Mouse (Mus musculus): Measurements from ENCODE around the gene 4930404H24Rik. TPM values are rescaled to one million over a fixed set of nuclear protein-coding genes. Genes with fewer than 3 reads are reported as not detected.

Gene 4930404H24Rik
- polyA plus RNA-seq (2015; fragmentation: Nextera tagmentation; extraction: Ambion mirVana) = not detected in 2 replicates

DNA sequence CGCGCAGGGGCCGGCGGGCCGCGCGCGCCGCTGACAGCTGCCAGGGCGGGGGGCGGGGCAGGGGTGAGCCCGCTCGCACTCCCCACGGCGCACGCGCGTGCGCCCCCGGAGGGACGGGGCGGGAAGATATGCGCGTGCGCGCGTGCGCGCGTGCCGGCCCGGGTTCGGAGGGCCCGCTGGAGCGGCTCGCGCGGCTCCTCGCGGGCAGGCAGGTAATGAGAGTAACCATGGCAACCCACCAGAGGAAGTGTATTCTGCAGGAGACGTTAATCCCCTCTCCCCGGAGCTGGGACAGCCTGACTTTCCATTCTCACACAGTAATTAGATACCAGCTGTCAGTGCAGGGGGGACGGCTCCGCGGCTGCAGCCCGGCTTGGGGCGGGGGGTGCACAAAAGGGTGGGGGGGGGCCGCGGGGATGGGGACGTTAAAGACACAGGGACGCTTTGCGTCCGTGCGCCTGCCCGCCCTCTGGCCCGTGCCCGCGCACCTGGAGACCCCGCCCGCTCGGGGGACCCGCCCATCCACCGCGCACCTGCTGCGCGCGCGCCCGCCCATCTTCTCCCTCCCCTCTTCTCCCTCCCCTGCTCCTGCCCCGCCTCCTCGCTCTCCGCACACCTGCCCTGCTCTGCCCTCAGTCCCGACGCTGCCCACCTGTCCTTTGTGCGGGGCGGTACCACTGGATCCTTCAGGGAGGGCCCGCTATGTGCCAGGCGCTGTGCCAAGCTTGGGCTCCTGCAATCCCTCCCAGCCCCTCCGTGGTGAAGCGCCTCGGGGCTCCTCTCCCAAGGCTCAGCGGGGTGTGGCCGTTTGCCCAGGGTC lies at the start of gene 4930404H24Rik:
Gene 4930404H24Rik, plus strand, starts transcription at position 218 of the 820 bp plus-strand sequence.
- Histone ChIP-seq H3K9me3 (ENCODE audit: control insufficient read depth, low read length) (no peaks in the 10 kb centered on the region), H3K4me1 (replicated peaks; ENCODE audit: control insufficient read depth, insufficient read depth, low read length) (peaks cover 24% of the 10 kb centered on the region), H3K36me3 (ENCODE audit: control insufficient read depth, insufficient read depth, low read length) (no peaks in the 10 kb centered on the region), H3K27ac (ENCODE audit: low read length) (peak within 1 kb of the TSS; percentile 24; the same call in 1 of the 2 replicates), H3K9ac (ENCODE audit: low read length) (peak within 1 kb of the TSS; percentile 79), H3K27me3 (ENCODE audit: control insufficient read depth, insufficient read depth, low read depth, low read length) (peaks cover 5% of the 10 kb centered on the region; the same call in 1 of the 2 replicates), H3K4me2 (ENCODE audit: low read depth, low read length) (peak within 1 kb of the TSS; percentile 99), H3K4me3 (ENCODE audit: low read length) (peak within 1 kb of the TSS; percentile 68)
- ATAC-seq (ENCODE audit: low read depth) = peak; percentile 73
- WGBS = 1% methylated on average over 61 of the region's 83 CpGs

DNA sequence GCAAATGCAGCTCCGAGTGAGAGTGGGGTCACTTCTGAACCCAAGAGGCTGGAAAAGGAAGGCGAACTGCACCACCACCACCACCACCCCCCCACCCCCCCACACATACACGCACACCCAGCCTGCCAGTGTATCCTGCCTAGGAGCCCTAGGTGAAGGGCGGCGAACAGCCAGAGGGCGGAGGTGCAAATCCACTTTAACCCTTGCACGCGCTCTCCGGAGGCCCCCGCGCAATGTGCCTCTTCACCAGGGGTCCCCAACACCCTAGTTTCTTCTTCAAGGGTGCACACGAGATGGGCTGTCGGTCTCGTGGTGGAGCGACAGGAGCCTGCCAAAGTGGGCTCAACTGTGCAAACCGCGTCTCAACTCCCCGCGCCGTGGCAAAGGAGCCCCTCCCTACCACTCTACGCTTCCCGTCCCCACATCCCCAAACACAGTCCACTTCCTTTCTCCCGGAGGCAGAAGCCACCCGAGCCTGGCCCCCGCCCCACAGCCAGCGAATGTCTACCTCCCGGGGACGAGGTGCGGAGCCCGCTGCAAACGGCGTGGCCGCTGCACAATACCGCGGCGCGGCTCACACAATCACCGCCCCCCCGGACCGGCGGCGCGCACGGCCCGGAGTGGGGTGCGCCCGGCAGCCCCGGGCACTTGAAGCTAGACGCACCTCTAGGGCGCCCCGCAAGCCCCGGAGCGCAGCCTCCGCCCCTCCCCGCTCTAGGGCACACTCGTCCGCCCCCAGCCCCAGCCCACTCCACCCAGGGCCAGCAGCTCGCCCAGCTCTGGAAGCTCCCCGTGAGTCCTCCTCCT lies 49.0 kb upstream of the 4930404H24Rik start:
- Histone ChIP-seq H3K27ac (ENCODE audit: low read length) (peak overlapping the region; percentile 97), H3K4me1 (replicated peaks; ENCODE audit: control insufficient read depth, insufficient read depth, low read length) (peaks cover 33% of the 10 kb centered on the region), H3K4me3 (ENCODE audit: low read length) (peak overlapping the region; percentile 95), H3K9me3 (ENCODE audit: control insufficient read depth, low read length) (no peaks in the 10 kb centered on the region), H3K4me2 (ENCODE audit: low read depth, low read length) (peak overlapping the region; percentile 82), H3K27me3 (ENCODE audit: control insufficient read depth, insufficient read depth, low read depth, low read length) (no peaks in the 10 kb centered on the region), H3K9ac (ENCODE audit: low read length) (peak overlapping the region; percentile 91), H3K36me3 (ENCODE audit: control insufficient read depth, insufficient read depth, low read length) (no peaks in the 10 kb centered on the region)
- 0% methylated on average over 57 of the region's 59 CpGs for WGBS
- ATAC-seq (ENCODE audit: low read depth) = peak; percentile 52

DNA sequence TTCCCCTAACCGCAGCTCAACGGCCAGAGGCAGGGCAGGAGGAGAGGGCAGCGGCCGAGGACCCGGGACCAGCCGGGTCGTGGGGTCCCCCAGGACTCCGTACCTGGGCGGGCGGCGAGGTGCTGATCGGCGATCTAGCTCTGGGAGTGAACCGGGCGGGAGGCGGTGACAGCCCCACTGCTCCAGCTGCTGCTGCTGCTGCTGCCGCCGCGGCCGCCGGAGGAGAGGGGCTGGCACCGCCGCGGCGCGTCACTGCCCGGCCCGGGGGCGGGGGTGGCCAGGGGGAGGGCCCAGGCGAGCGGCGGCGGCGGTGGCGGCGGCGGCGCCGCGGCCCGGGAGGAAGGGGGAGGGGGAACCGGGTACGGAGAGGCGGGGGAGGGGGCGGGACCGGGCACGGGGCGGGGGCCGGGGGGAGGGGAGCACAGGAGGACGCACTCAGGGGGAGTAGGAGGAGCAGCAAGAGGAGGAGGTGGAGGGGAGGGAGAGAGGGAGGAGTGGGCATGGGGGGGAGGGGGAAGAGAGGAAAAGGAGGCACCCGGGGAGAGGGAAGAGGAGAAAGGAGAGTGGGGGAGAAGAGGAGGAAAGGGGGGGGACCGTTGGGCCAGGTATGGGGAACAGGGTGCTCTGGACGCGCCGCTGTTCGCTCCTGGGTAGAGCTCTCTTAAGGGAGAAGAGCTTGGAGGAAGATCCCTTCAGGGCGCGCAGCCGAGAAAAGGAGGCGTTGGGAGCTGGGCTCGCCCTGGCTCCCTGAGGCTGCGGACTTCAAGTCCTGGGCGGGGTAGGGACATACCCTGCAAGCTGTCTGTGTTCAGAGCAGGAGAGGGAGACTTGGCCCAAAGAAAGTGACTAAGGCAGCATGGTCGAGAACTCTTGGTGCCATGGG lies 48.1 kb upstream of the 4930404H24Rik start:
- under 1% methylated on average over 29 of the region's 64 CpGs for WGBS
- H3K27me3 ChIP-seq (ENCODE audit: control insufficient read depth, insufficient read depth, low read depth, low read length) = no peaks in the 10 kb centered on the region
- H3K36me3 ChIP-seq (ENCODE audit: control insufficient read depth, insufficient read depth, low read length) = no peaks in the 10 kb centered on the region
- peak overlapping the region; percentile 97 for H3K27ac ChIP-seq (ENCODE audit: low read length)
- no peaks in the 10 kb centered on the region for H3K9me3 ChIP-seq (ENCODE audit: control insufficient read depth, low read length)
- H3K4me2 ChIP-seq (ENCODE audit: low read depth, low read length) = peak overlapping the region; percentile 82
- peak overlapping the region; percentile 95 for H3K4me3 ChIP-seq (ENCODE audit: low read length)
- H3K4me1 ChIP-seq (replicated peaks; ENCODE audit: control insufficient read depth, insufficient read depth, low read length) = peaks cover 32% of the 10 kb centered on the region
- ATAC-seq (ENCODE audit: low read depth) = peak; percentile 78
- peak overlapping the region; percentile 91 for H3K9ac ChIP-seq (ENCODE audit: low read length)

DNA sequence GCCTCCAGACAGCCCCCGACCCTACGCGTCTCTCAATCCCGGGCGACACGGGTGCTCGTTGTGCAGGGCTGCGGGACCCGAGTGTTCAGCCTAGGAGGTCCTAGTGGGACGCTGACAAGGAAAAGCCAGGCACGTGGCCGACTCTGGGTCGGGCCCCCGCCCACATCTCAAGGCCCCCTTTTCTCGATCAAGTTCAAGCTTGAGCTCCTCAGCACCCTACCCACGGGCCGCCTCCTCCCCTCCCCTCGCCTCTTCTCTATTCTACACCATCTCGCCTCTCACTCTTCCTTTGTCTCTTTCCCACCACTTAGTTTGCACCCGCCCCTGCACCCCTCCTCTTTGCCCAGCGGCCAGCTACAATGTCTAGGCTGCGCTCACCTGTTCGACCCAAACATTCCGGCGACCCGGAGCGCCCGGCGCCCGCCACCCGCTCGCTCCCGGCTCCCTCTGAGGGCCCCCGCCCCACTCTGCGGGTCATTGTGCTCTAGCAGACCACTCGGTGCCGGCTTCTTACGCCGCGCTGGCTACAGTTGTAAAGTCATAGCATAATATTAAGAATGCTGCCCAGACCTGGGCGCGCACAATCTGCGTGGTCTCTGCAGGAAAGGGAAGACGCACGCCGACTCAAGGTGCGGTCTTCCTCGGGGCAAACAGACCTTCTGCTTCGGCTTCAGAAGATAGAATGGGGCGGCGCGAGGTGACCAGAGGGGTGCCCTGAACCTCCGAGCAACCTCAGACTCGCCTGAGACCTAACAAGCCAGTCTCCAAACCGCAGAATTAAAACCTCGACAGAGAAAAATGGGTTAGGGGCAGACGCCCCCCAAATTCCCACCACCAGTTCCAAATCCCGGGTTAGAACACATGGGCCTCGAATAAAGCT lies 47.2 kb upstream of the 4930404H24Rik start:
- ATAC-seq (ENCODE audit: low read depth) = peak; percentile 42
- Histone ChIP-seq H3K4me1 (replicated peaks; ENCODE audit: control insufficient read depth, insufficient read depth, low read length) (peaks cover 28% of the 10 kb centered on the region), H3K9ac (ENCODE audit: low read length) (peak overlapping the region; percentile 75), H3K4me3 (ENCODE audit: low read length) (peak overlapping the region; percentile 95), H3K27ac (ENCODE audit: low read length) (peak overlapping the region; percentile 93), H3K9me3 (ENCODE audit: control insufficient read depth, low read length) (no peaks in the 10 kb centered on the region), H3K4me2 (ENCODE audit: low read depth, low read length) (peak overlapping the region; percentile 82), H3K36me3 (ENCODE audit: control insufficient read depth, insufficient read depth, low read length) (no peaks in the 10 kb centered on the region), H3K27me3 (ENCODE audit: control insufficient read depth, insufficient read depth, low read depth, low read length) (no peaks in the 10 kb centered on the region)
- under 1% methylated on average over 59 of the region's 59 CpGs for WGBS

DNA sequence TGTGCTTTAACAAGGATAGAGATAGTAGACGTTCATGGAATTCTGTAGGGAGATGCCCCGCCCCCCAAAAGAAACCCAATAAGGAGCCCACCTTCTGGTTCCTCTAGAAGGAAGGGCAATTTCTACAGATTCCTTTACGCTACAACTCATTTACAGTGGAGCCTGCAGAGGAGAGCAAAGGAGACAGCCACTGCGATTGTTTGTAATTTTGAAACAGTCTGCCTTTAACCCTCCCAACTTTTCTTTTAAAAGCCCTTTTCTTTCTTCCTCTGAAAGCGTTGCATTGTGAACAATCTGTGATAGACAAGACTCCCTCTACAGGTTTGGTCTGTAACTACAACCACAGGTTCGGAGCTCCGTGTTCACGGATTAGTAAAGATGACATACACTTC lies 46.6 kb upstream of the 4930404H24Rik start:
- Histone ChIP-seq H3K9me3 (ENCODE audit: control insufficient read depth, low read length) (no peaks in the 10 kb centered on the region), H3K4me2 (ENCODE audit: low read depth, low read length) (peak overlapping the region; percentile 82), H3K27ac (ENCODE audit: low read length) (peak overlapping the region; percentile 41; the same call in 1 of the 2 replicates), H3K27me3 (ENCODE audit: control insufficient read depth, insufficient read depth, low read depth, low read length) (no peaks in the 10 kb centered on the region), H3K4me3 (ENCODE audit: low read length) (peak overlapping the region; percentile 95), H3K36me3 (ENCODE audit: control insufficient read depth, insufficient read depth, low read length) (no peaks in the 10 kb centered on the region), H3K9ac (ENCODE audit: low read length) (peak overlapping the region; percentile 75), H3K4me1 (replicated peaks; ENCODE audit: control insufficient read depth, insufficient read depth, low read length) (peaks cover 22% of the 10 kb centered on the region)
- under 1% methylated on average over 8 of the region's 8 CpGs for WGBS
- ATAC-seq (ENCODE audit: low read depth) = no peak

DNA sequence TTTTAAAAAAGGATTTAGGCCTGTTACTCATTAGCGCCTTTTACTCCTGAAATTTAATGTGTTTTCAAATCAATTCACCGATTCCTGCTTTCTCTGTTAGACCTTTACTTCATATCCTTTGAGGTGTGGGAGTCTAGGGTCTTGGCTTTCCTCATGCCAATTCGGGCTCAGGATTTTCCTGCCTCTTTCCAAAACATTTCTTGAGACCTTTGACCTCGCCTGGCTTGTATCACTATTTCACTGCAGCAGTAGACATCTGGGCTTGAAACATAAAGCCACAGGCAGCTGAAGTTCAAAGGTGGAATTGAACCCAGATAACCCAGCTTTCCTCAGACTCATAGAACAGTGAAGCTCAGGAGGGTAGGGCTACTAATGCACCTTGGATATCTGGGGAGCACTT lies 46.1 kb upstream of the 4930404H24Rik start:
- no peaks in the 10 kb centered on the region for H3K27me3 ChIP-seq (ENCODE audit: control insufficient read depth, insufficient read depth, low read depth, low read length)
- H3K36me3 ChIP-seq (ENCODE audit: control insufficient read depth, insufficient read depth, low read length) = no peaks in the 10 kb centered on the region
- H3K9ac ChIP-seq (ENCODE audit: low read length) = no peak overlapping the region
- no peak overlapping the region for H3K4me2 ChIP-seq (ENCODE audit: low read depth, low read length)
- no peaks in the 10 kb centered on the region for H3K9me3 ChIP-seq (ENCODE audit: control insufficient read depth, low read length)
- H3K4me3 ChIP-seq (ENCODE audit: low read length) = no peak overlapping the region
- no peak for ATAC-seq (ENCODE audit: low read depth)
- H3K4me1 ChIP-seq (replicated peaks; ENCODE audit: control insufficient read depth, insufficient read depth, low read length) = peaks cover 17% of the 10 kb centered on the region
- H3K27ac ChIP-seq (ENCODE audit: low read length) = no peak overlapping the region
- 20% methylated on average over 4 of the region's 4 CpGs for WGBS

DNA sequence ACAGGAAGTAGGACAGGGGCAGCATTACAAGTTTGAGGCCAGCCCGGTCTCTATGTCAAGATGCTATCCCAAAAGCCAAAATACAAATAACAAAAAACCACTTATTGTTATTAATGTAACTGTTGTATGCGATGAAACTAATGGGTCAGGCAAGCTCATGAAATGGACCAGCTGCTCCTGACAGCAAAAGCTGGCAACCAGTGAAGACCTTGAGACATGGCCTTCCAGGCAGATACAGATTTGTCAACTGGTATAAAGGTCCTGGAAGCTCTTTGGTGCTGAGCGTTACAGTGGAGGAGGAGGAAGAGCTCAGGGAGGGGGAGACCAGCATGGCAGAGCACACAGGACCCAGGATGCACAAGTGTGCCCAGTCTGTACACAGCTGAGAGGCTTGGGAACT lies 44.9 kb upstream of the 4930404H24Rik start:
- no peak overlapping the region for H3K9ac ChIP-seq (ENCODE audit: low read length)
- ATAC-seq (ENCODE audit: low read depth) = no peak
- no peak overlapping the region for H3K4me3 ChIP-seq (ENCODE audit: low read length)
- H3K27ac ChIP-seq (ENCODE audit: low read length) = peak overlapping the region; percentile 7; the same call in 1 of the 2 replicates
- 64% methylated on average over 3 of the region's 3 CpGs for WGBS
- no peaks in the 10 kb centered on the region for H3K27me3 ChIP-seq (ENCODE audit: control insufficient read depth, insufficient read depth, low read depth, low read length)
- no peak overlapping the region for H3K4me2 ChIP-seq (ENCODE audit: low read depth, low read length)
- H3K9me3 ChIP-seq (ENCODE audit: control insufficient read depth, low read length) = no peaks in the 10 kb centered on the region
- no peaks in the 10 kb centered on the region for H3K36me3 ChIP-seq (ENCODE audit: control insufficient read depth, insufficient read depth, low read length)
- H3K4me1 ChIP-seq (replicated peaks; ENCODE audit: control insufficient read depth, insufficient read depth, low read length) = peaks cover 5% of the 10 kb centered on the region

DNA sequence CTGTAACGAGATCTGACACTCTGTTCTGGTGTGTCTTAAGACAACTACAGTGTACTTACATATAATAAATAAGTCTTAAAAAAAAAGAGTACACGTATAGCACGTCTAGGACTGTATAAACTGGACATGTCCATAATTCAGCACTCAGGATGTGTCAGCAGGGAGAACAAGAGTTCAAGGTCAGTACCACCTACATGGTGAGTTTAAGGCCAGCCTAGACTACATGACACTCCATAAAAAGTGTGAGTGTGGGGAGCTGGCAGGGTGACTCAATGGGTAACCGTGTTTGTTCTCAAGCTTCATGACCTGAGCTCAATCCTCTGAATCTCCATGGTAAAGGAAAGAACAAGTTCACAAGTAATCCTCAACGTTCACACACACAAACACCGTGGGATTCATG lies 44.1 kb upstream of the 4930404H24Rik start:
- Histone ChIP-seq H3K9ac (ENCODE audit: low read length) (no peak overlapping the region), H3K9me3 (ENCODE audit: control insufficient read depth, low read length) (no peaks in the 10 kb centered on the region), H3K27me3 (ENCODE audit: control insufficient read depth, insufficient read depth, low read depth, low read length) (no peaks in the 10 kb centered on the region), H3K4me2 (ENCODE audit: low read depth, low read length) (no peak overlapping the region), H3K4me3 (ENCODE audit: low read length) (no peak overlapping the region), H3K27ac (ENCODE audit: low read length) (no peak overlapping the region), H3K4me1 (replicated peaks; ENCODE audit: control insufficient read depth, insufficient read depth, low read length) (no peaks in the 10 kb centered on the region; the same call in 1 of the 2 replicates), H3K36me3 (ENCODE audit: control insufficient read depth, insufficient read depth, low read length) (no peaks in the 10 kb centered on the region)
- WGBS = 77% methylated on average over 6 of the region's 6 CpGs
- ATAC-seq (ENCODE audit: low read depth) = no peak

Data from lung, embryonic 16.5 days (tissue).